Mouse (Mus musculus) heart, postnatal 4 days (tissue): ENCODE results near the gene Hivep2. TPM values are rescaled to one million over a fixed set of nuclear protein-coding genes. Genes with fewer than 3 reads are reported as not detected.
A peak's percentile ranks its signal among the peaks of the same experiment; 100 is the strongest.

Source experiments
- DNase-seq: peaks from one replicate; pipeline ENCODE4 v3.0.0; 2021
- total RNA-seq, 2 experiments: library from RNA; stranded (reverse); gene quantifications; 2 replicates each; pipeline ENCODE4 v1.2.3; 2021

The Hivep2 gene
- total RNA-seq, 2 experiments from 2014 or later, result 28.9 to 30.1 TPM

DNA sequence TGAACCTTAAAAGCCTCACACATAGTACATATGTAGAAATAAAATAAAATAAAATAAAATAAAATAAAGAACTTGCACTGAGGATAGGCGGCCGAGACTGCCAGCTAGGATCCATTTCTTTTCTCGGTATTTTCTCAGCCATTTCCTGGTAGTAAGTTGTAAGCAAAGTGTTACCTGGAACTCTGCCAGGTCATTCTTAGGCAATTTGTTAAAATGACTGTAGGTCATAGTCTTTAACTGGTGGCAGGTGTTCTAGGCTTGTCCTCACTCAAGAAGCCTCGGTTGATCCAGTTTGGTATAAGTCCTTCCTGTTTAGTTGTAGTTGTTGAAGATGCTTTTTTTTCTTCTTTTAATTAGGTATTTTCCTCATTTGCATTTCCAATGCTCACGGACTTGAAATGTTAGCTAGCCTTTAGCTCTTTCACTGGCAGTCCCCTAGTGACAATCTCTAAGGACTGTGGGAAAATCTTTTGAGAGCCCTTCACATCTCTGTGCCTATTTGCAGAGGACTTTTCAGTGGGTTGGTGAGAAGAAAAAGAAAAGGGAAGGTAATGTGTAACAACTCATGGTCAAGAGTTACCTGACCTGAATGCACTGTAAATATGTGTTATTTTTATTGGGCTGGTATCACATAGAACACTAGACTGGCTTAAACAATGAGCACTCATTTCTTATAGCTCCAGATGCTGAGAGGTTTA, 203.1 kb downstream of the Hivep2 start:
- DNase-seq, result no peak

DNA sequence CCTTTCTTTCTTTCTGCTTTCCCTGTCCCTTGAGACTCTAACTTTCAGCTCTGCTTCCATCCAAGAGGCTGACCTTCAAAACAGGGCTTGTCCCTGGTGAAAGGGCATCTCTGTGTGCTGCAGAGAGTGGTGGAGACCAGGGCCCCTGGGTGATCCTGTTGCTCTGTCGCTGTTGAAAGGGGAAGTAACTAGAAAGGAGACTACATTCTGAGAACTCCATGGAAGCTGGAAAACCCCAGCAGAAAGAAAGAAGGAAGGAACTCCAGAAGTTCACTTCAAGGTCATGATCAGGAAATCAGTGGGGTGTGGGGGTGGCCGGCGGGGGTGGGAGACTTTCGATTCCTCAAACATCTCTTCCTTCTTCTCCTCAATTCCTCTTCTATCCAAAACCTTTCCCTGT, 208.2 kb downstream of the Hivep2 start:
- no peak for DNase-seq

DNA sequence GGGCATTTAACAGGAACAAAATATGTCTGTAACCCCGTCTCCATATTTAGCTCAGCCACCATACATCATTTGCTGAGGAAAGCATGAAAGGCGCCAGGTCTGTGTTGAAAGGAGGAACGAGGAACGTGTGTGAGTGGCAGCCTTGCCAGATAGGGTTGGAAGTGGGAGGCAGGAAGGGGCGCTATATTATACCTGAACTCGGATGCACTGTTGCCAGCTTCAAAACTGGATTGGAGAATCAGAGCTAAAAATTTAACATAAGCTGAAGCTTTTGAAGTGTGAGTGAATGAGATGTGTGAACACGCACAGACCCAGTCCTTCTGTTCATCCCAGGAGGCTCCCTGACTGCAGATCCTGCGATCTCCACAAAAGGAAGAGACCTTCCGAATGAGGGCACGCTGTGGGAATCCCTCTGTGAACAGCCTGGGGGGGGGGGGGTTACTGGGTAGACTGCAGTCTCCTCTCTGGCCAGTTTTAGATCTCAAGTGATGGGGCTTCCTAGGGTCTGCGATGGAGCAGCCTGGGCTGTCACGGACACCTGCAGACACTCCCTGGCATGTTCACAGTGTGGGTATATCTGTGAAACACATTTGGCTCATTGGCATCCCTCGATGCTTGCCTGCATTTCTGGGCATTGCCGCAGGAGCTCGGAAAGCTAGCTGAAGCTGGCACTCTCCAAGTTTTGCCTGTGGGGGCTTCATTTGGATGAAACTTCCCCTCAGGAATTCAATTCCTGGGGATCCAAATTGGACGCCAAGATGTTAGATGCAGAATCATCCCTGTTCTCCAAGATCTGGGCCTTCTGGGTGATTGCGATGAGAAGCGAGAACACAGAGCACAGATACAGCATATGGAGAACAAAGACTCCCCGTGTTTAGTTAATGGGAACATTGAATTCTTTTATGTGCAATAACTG, 213.8 kb downstream of the Hivep2 start:
- DNase-seq, result no peak

DNA sequence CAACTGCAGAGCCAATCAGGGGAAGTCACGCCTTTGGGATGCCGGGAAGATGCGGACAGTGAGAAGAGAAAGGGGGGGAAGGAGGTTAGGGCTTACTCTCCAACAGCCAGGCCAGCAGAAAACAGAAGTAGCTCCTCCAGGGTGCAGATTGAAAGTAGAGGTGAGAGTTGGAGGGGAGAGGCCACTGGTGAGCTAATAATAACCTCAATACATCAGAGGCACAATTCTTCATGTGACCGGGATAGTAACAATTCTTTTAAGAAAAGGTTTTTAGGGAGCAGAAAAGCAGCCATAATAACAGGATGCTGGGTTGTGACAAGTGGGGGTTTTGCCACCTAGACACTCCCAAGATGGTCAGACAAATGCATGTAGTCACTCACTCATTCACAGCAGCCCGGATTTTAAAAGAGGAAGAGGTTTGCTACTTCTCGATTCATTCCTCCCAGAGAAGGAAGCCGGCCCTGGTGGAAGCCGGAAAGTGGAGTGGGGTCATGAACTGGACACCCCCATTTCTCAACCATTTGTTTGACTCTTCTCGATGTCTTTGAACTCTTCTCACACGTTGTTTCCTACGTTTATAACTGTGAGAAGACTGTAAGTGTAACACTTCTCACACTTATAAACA, 220.6 kb downstream of the Hivep2 start:
- DNase-seq, result no peak

DNA sequence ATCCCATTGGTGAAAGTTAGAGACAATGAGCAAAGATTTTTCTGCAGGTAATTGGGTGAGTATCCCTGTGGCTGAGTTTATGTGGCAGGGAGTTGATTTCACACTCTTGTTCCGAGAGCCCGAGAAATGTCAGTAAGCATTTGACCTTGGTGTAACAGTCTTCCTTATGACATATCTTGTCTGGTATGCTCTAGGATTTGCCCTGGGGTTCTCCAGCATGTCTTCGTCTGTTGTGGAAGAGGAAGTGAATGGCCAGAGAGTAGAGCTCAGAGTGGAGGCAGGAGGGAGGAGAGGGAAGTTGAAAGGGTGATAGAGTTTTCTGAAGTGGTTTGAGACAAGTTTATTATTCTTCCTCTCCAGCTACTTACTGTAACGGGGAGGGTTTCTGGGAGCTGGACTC, 223.2 kb downstream of the Hivep2 start:
- no peak for DNase-seq

DNA sequence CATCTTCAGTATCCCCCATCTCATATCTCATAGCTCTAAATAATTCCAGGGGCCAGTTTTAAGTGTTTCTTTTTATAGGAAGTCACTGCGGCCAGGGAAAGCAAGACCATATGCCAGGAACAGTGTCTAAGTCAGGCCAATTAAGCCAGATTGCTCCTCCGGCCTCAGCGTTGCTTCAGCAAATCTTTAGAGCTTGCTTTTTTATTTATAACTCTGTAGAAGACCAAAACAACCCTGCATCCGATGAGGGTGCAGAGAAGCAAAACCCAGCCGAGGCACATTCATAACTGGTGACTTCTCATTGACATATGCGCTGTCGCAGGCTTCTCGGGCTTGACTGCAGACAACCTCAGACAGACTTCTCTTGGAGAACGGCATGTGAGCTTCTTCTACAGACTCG, 225.3 kb downstream of the Hivep2 start:
- no peak for DNase-seq

DNA sequence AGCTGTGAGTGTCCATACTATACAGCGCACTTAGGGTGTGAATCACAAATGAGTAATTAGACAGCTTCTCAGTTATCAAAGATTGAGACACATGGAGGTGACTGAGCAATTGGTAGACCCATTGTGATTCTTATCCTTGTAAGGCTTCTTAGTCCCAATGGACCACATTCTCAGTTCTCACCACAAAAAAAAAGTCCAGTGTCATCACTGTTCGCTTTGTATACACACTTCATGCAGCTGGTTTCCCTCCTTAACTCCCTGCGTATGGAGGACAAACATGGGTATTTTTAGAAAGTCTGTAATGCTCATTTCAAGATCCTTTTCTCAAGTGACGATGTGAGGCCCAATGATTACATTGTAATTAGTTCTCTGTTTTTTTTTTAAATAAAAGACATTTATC, 226.3 kb downstream of the Hivep2 start:
- DNase-seq, result no peak

DNA sequence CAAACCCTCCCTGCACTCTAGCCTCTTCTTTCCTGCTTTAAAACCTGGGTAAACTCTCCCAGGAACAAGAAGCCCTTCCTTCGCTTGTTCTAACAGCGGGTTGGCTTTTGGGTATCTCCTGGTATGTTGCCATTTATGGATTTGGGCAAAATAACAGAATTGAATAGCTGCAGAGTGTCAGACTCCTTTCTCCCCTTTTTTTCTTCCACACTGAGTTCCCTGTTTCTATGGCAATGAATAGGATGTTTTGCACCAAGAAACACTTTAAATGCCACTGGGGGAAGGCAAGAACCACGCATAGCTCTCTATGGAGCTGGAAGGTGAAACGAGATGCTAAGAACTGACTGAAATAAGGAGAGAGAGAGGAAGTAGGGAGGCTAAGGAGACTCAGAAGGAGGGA, 227.8 kb downstream of the Hivep2 start:
- DNase-seq, result no peak

DNA sequence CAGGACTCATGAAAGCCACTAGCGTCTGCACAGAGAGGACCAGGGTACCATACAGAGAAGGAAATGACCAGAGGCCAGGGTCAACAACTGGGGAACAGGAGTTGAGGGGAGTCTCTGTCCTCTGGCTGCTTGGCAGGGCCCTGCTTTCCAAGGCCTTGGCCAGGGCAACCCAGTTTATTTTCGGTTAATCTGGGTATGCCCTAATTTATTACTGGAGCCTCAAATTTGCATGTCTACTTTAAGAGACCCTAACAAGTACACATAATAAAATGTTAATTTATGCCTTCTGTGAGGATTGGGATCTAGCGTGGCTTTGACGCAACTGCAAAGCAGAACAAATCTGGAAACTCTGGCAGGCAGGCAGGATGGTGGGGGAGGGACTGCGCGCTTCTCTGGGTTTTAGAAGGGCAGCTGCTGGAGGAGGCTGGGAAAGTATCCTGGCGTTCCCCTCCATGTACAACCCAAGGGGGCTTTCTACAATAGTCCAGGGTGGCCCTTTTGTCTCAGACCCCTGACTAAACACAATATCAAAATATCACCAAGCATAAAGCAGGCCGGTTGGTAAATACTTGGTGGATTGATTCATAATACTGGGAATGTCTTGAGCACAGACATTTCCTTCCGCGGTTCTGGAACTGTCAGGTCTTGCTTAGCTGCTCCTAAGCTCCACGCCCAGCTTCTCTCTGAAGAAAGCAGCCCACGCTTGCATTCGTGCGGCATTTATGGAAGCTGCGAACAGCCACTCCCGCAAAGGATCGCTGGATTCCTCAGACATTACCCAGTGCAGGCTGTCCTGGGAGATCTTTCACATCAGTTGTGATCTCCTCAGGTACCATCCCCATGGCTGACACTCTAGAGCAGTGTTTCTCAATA, 230.1 kb downstream of the Hivep2 start:
- DNase-seq, result no peak

DNA sequence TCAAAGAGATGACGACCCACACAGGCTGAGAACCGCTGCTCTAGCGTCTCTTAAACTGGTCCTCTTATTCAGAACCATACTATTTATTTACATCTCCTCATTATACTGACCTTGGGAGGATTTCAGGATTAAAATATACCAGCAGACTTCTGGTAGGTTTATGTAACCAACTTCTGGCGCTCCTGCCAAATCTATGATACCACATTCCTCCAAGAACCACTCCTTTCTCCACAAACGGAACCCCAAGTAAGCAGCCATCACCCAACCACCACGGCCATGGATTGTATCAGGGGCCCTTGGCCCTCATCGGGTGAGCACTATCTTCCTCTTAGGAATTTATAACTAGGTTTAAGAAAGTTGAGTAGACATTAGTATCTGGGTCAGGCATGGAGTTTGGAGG, 230.9 kb downstream of the Hivep2 start:
- no peak for DNase-seq

DNA sequence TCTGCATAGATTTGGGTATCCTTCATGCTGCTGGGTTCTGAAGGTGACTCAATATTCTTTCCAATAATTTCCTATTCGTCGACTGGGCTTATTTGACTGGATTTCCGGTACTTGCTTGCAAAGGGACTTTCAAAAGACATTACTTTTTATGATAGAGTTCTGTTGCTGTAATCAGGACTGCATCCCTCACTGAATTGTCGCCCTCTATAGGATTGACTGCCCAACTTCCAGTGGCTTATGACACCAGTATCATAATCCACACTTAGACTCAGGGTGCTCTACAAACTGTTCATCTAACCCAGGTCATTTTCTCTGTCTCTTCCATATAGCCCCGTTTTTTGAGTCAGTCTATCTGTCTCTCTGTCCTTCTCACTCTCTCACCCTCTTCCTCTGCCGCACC, 231.4 kb downstream of the Hivep2 start:
- DNase-seq, result no peak

DNA sequence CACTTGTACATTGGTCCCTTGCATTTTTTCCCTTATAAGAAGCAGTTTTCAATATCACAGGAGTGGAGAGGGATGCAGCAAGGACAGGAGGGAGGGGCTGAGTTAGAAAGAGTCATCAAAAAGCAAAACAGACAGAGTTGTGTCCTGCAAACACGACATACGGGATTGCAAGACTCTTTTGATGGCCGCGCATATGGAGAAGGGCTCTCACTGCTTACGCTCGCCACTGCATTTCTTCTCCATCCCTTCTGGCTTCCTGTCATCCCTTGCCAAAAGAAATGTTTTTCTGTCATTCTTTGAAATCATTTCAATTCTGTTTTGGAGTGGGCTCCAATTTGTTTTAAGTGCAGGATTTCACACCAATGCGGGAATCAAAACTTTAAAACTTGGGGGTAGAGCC, 233.5 kb downstream of the Hivep2 start:
- DNase-seq, result no peak

DNA sequence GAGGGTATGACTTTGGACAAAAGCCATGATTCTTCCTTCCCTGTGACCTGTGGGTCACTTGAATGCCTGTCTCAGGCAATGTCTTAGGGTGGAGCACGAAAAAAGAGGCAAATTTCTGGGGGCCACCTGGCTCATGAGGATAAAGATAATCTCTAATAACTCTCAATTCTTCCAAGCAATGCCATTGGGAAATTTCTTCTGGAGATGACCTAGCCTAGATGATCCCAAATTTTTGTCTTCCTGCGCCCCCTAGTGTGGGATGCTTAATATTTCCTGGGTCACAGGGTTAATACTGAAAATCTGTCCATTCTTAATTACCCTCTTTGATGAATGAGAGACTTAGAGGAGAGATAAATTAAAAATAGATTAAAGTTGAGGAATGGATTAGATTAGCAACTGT, 234.4 kb downstream of the Hivep2 start:
- peak; percentile 78 for DNase-seq

Other genes with a start within 250 kb of the Hivep2 start
- gene Aig1, start 97.1 kb upstream of the Hivep2 start, total RNA-seq, result 10 to 100 TPM; 68.9 TPM